Mouse (Mus musculus) large intestine, adult 2 months (tissue): ENCODE results near the gene Adora1. TPM values are rescaled to one million over a fixed set of nuclear protein-coding genes. Genes with fewer than 3 reads are reported as not detected.

ENCODE experiments used
- DNase-seq: peaks from one replicate; pipeline ENCODE4 v3.0.0-alpha.2; 2012; ENCODE audit warnings: low read depth, low spot score
- WGBS: fragments of 180-500 bp; shearing (Covaris S2); methylation state at CpG from one replicate; pipeline ENCODE4 v1.1.7; 2018; 5-methylcytosine and 5-hydroxymethylcytosine counted together
- polyA plus RNA-seq: library from polyadenylated mRNA; depleted of rRNA; stranded (reverse); fragments of >200 nt; gene quantifications from 2 replicates; pipeline ENCODE4 v1.2.3, GENCODE M21; 2012; rRNA removed

Gene Adora1
- polyA plus RNA-seq, 1 experiment = 1.4 TPM

GRCm38 (mm10) chr1:134167416-134168305 lies 67.6 kb downstream of the Adora1 start:
- WGBS = 72% methylated on average over 14 of the region's 14 CpGs
- DNase-seq = no peak

GRCm38 (mm10) chr1:134166547-134166946 lies 68.7 kb downstream of the Adora1 start:
- DNase-seq = no peak
- 96% methylated on average over 3 of the region's 3 CpGs for WGBS

- 65% methylated on average over 4 of the region's 4 CpGs for WGBS
Measured at GRCm38 (mm10) chr1:134164454-134164853, 70.8 kb downstream of the Adora1 start.

GRCm38 (mm10) chr1:134163476-134163875 lies 71.8 kb downstream of the Adora1 start:
- no peak for DNase-seq
- WGBS = 47% methylated on average over 7 of the region's 7 CpGs

More at GRCm38 (mm10) chr1:134164454-134164853, 70.8 kb downstream of the Adora1 start:
- DNase-seq = no peak

- no peak for DNase-seq
- 62% methylated on average over 6 of the region's 6 CpGs for WGBS
Measured at GRCm38 (mm10) chr1:134162510-134163225, 72.6 kb downstream of the Adora1 start.

GRCm38 (mm10) chr1:134161399-134161798 lies 73.8 kb downstream of the Adora1 start:
- 82% methylated on average over 6 of the region's 6 CpGs for WGBS
- no peak for DNase-seq

- no peak for DNase-seq
- 77% methylated on average over 3 of the region's 3 CpGs for WGBS
Measured at GRCm38 (mm10) chr1:134160404-134160803, 74.8 kb downstream of the Adora1 start.

- 48% methylated on average over 3 of the region's 3 CpGs for WGBS
Measured at GRCm38 (mm10) chr1:134154655-134155054, 80.6 kb downstream of the Adora1 start.

GRCm38 (mm10) chr1:134154121-134154520 lies 81.1 kb downstream of the Adora1 start:
- WGBS = 77% methylated on average over 3 of the region's 3 CpGs

More at GRCm38 (mm10) chr1:134154655-134155054, 80.6 kb downstream of the Adora1 start:
- no peak for DNase-seq

GRCm38 (mm10) chr1:134152626-134153590 lies 82.3 kb downstream of the Adora1 start:
- 79% methylated on average over 21 of the region's 21 CpGs for WGBS
- no peak for DNase-seq

More at GRCm38 (mm10) chr1:134154121-134154520, 81.1 kb downstream of the Adora1 start:
- no peak for DNase-seq

- peak; percentile 72 for DNase-seq
- 22% methylated on average over 13 of the region's 13 CpGs for WGBS
Measured at GRCm38 (mm10) chr1:134151655-134152412, 83.4 kb downstream of the Adora1 start.

- DNase-seq = no peak
- WGBS = 83% methylated on average over 9 of the region's 9 CpGs
Measured at GRCm38 (mm10) chr1:134150745-134151144, 84.5 kb downstream of the Adora1 start.

GRCm38 (mm10) chr1:134150076-134150475 lies 85.2 kb downstream of the Adora1 start:
- DNase-seq = no peak
- 53% methylated on average over 8 of the region's 8 CpGs for WGBS

Other genes with a start within 250 kb of the Adora1 start
- 1.4 and 1.6 TPM in 2 replicates for gene Fmod, start 198.2 kb downstream of the Adora1 start, polyA plus RNA-seq
- 44.1 and 73.6 TPM in 2 replicates for gene Btg2, start 156.3 kb downstream of the Adora1 start, polyA plus RNA-seq
- not detected in 2 replicates for gene Chit1, start 124.2 kb downstream of the Adora1 start, polyA plus RNA-seq
- gene Chil1, start 53.3 kb downstream of the Adora1 start, polyA plus RNA-seq = 2.3 and 2.6 TPM in 2 replicates
- 0.12 and 0.14 TPM in 2 replicates for gene Mybph, start 42.0 kb downstream of the Adora1 start, polyA plus RNA-seq
- not detected in 2 replicates for gene Myog, start 54.6 kb upstream of the Adora1 start, polyA plus RNA-seq
- gene Ppfia4, start 97.5 kb upstream of the Adora1 start, polyA plus RNA-seq = 7.2 and 7.7 TPM in 2 replicates
- gene Tmem183a, start 126.5 kb upstream of the Adora1 start, polyA plus RNA-seq = 162 and 202 TPM in 2 replicates
- gene 4933406M09Rik, start 150.5 kb upstream of the Adora1 start, polyA plus RNA-seq = not detected in 2 replicates
- gene Cyb5r1, start 170.1 kb upstream of the Adora1 start, polyA plus RNA-seq = 28.7 and 37.4 TPM in 2 replicates
- gene Adipor1, start 179.9 kb upstream of the Adora1 start, polyA plus RNA-seq = 91.1 and 107 TPM in 2 replicates
- 4.5 and 5.1 TPM in 2 replicates for gene Klhl12, start 220.1 kb upstream of the Adora1 start, polyA plus RNA-seq